Mouse (Mus musculus): Measurements from ENCODE around the gene Dynlrb1. TPM values are rescaled to one million over a fixed set of nuclear protein-coding genes. Genes with fewer than 3 reads are reported as not detected.

The Dynlrb1 gene
- polyA plus RNA-seq, 1 experiment from 2014 or later, result 666 TPM

DNA sequence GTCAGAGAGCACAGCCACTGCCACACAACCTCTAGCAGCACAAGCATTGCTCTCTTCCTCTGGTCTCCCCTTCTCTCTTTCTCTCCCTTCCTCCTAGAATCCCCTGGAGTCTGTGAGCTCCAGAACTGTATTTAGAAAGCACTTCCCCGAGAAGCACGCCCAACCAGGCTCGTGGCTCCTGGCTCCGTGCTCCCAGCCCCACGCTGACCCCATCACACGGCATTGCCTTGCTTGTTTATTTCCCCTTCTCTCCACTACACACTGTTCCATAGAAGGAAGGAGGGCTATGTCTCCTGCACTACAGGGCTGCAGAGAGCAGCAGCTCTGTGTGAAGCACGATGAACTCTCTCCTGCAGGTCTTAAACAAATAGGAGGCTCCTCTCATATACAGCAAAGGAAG, 48.3 kb downstream of the Dynlrb1 start:
- H3K4me2 ChIP-seq, result no peak overlapping the region
- peaks cover 36% of the 10 kb centered on the region for H3K36me3 ChIP-seq
- H3K9me3 ChIP-seq, result no peaks in the 10 kb centered on the region
- H3K27me3 ChIP-seq, result no peaks in the 10 kb centered on the region
- ATAC-seq (ENCODE audit: low FRiP score), result no peak
- H3K9ac ChIP-seq, result no peak overlapping the region
- no peak overlapping the region for H3K27ac ChIP-seq
- no peak overlapping the region for H3K4me3 ChIP-seq
- no peaks in the 10 kb centered on the region for H3K4me1 ChIP-seq (replicated peaks)
- WGBS, result 84% methylated on average over 7 of the region's 7 CpGs

GRCm38 (mm10) chr2:155285744-155286143, 49.4 kb downstream of the Dynlrb1 start:
- H3K4me3 ChIP-seq, result no peak overlapping the region
- peaks cover 47% of the 10 kb centered on the region for H3K36me3 ChIP-seq
- H3K9me3 ChIP-seq, result no peaks in the 10 kb centered on the region
- no peak for ATAC-seq (ENCODE audit: low FRiP score)
- H3K27ac ChIP-seq, result no peak overlapping the region
- no peaks in the 10 kb centered on the region for H3K27me3 ChIP-seq
- H3K4me1 ChIP-seq (replicated peaks), result no peaks in the 10 kb centered on the region
- no peak overlapping the region for H3K9ac ChIP-seq
- WGBS, result 92% methylated on average over 6 of the region's 6 CpGs
- no peak overlapping the region for H3K4me2 ChIP-seq

DNA sequence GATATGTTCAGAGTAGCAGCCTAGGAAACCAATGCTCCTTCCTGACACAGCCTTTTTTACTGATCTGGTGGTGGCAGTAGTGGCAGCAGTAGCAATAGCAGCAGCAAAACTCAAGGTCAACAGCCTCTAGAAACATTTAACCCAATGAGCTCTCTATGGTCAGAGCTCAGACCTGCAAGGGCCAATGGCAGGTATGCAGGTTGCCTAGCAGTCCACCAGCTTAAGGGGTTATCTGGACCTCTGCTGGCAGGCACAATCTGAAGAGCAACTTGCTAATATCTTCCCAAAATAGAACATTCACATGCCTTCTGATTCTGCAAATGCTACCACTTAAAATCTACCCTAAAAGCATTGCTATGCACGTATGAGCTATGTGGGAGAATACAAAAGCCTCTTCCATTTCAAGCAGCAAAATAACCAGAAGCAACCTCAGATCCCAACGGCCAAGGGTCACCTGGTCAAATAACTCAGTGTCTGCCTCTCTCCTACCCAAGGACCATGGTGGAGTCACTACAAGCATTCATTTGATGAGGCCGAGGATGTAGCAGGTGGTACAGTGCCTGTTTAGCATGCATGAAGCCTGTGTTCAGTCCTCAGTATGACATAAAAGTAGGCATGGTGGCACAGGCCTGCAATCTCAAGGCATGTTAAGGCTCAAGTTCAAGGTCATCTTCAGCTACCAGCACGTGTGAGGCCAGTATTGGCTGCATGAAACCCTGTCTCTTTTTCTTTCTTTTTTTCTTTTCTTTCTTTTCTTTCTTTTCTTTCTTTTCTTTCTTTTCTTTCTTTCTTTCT, 51.3 kb downstream of the Dynlrb1 start:
- Histone ChIP-seq H3K27ac (no peak overlapping the region), H3K9me3 (no peaks in the 10 kb centered on the region), H3K4me3 (no peak overlapping the region), H3K4me1 (replicated peaks) (no peaks in the 10 kb centered on the region), H3K4me2 (no peak overlapping the region), H3K36me3 (peaks cover 60% of the 10 kb centered on the region), H3K27me3 (no peaks in the 10 kb centered on the region), H3K9ac (no peak overlapping the region)
- no peak for ATAC-seq (ENCODE audit: low FRiP score)
- WGBS, result 92% methylated on average over 4 of the region's 4 CpGs

DNA sequence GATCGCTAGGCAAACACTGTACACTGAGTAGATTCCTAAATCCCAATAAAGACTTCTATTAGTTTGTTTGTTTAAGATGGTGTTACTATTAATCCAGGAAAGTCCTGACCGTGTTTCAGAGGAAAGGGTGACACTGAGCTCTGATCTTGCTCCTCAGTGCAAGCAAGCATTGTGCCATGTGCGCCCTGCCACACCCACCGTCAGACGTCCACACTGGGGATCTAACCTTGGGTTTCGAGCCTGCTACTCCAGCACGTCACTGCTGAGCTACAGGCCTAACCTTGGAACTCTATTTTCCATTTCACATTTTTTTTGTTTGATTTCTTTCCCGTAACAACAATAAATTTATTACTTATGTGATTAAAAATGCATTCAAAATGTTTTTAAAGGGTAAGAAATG, 53.7 kb downstream of the Dynlrb1 start:
- H3K27ac ChIP-seq, result no peak overlapping the region
- peaks cover 61% of the 10 kb centered on the region for H3K36me3 ChIP-seq
- no peaks in the 10 kb centered on the region for H3K9me3 ChIP-seq
- no peaks in the 10 kb centered on the region for H3K27me3 ChIP-seq
- H3K9ac ChIP-seq, result no peak overlapping the region
- no peak for ATAC-seq (ENCODE audit: low FRiP score)
- no peak overlapping the region for H3K4me2 ChIP-seq
- H3K4me3 ChIP-seq, result no peak overlapping the region
- 95% methylated on average over 8 of the region's 8 CpGs for WGBS
- no peaks in the 10 kb centered on the region for H3K4me1 ChIP-seq (replicated peaks)

GRCm38 (mm10) chr2:155293382-155293781, 57.0 kb downstream of the Dynlrb1 start:
- Histone ChIP-seq H3K9ac (no peak overlapping the region), H3K36me3 (peaks cover 90% of the 10 kb centered on the region), H3K4me3 (no peak overlapping the region), H3K27ac (no peak overlapping the region), H3K4me2 (no peak overlapping the region), H3K27me3 (no peaks in the 10 kb centered on the region), H3K9me3 (no peaks in the 10 kb centered on the region), H3K4me1 (replicated peaks) (no peaks in the 10 kb centered on the region)
- ATAC-seq (ENCODE audit: low FRiP score), result no peak
- WGBS, result 93% methylated on average over 2 of the region's 2 CpGs

- no peak overlapping the region for H3K4me3 ChIP-seq
- H3K4me1 ChIP-seq (replicated peaks), result no peaks in the 10 kb centered on the region
- no peak overlapping the region for H3K27ac ChIP-seq
- no peak overlapping the region for H3K9ac ChIP-seq
- no peak for ATAC-seq (ENCODE audit: low FRiP score)
- WGBS, result 96% methylated on average over 4 of the region's 4 CpGs
- no peaks in the 10 kb centered on the region for H3K27me3 ChIP-seq
- H3K9me3 ChIP-seq, result no peaks in the 10 kb centered on the region
- H3K4me2 ChIP-seq, result no peak overlapping the region
- peaks cover 96% of the 10 kb centered on the region for H3K36me3 ChIP-seq
Measured at GRCm38 (mm10) chr2:155293946-155294345, 57.6 kb downstream of the Dynlrb1 start.

DNA sequence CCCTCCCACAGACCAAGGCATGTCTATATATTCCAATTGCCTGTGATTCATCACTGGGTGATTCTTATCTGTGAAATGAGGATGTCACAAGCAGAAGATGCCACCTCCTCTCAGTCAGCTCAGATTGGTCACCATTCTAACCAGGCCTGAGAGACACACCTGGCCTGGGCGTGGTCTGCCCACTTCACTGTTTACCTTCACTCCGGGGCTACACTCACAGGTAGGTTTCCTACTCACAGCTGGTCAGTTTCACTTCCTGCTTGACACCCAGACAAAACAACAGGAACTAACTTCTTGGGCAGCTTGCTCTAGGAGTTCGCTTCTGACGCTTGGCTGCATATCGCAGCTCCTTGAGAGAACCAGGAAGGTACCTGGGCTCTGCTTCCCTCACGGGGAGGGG, 59.1 kb downstream of the Dynlrb1 start:
- H3K4me3 ChIP-seq, result no peak overlapping the region
- H3K4me1 ChIP-seq (replicated peaks), result no peaks in the 10 kb centered on the region
- no peaks in the 10 kb centered on the region for H3K9me3 ChIP-seq
- no peak overlapping the region for H3K27ac ChIP-seq
- no peak overlapping the region for H3K9ac ChIP-seq
- H3K27me3 ChIP-seq, result no peaks in the 10 kb centered on the region
- no peak for ATAC-seq (ENCODE audit: low FRiP score)
- H3K36me3 ChIP-seq, result peaks cover 97% of the 10 kb centered on the region
- WGBS, result 96% methylated on average over 6 of the region's 6 CpGs
- no peak overlapping the region for H3K4me2 ChIP-seq

DNA sequence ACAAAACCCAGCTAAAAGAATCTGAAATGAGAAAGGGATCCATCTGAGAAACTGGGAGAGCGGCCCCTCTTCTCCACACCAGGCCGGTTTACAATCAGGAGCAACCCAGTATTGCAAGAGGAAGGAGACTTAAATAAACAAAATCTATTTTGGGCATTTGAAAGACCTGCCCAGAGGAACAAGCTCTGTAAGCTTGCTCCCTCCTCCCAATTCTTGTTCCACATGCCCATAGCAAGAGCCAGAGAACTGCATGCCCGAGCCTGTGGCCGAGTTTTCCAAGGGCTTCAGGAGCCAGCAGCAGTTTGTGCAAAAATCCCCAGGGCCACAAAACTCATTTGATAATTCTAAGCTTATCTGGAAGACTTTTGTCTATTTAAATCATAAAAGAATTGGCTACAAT, 63.2 kb downstream of the Dynlrb1 start:
- no peak overlapping the region for H3K9ac ChIP-seq
- no peaks in the 10 kb centered on the region for H3K4me1 ChIP-seq (replicated peaks)
- ATAC-seq (ENCODE audit: low FRiP score), result no peak
- H3K27me3 ChIP-seq, result no peaks in the 10 kb centered on the region
- peaks cover 72% of the 10 kb centered on the region for H3K36me3 ChIP-seq
- 86% methylated on average over 4 of the region's 4 CpGs for WGBS
- H3K27ac ChIP-seq, result no peak overlapping the region
- H3K4me3 ChIP-seq, result no peak overlapping the region
- no peak overlapping the region for H3K4me2 ChIP-seq
- H3K9me3 ChIP-seq, result no peaks in the 10 kb centered on the region

Other genes starting within 250 kb of the Dynlrb1 start
- gene Gm14226, start 218.3 kb upstream of the Dynlrb1 start, polyA plus RNA-seq (2015; fragmentation: Nextera tagmentation; extraction: Ambion mirVana), result 0.16 and 0.44 TPM in 2 replicates
- 36.0 and 37.1 TPM in 2 replicates for gene Ahcy, start 162.0 kb upstream of the Dynlrb1 start, polyA plus RNA-seq (2015; fragmentation: Nextera tagmentation; extraction: Ambion mirVana)
- gene Itch, start 103.0 kb upstream of the Dynlrb1 start, polyA plus RNA-seq (2015; fragmentation: Nextera tagmentation; extraction: Ambion mirVana), result 46.6 and 51.9 TPM in 2 replicates
- 415 and 421 TPM in 2 replicates for gene Map1lc3a, start 39.8 kb downstream of the Dynlrb1 start, polyA plus RNA-seq (2015; fragmentation: Nextera tagmentation; extraction: Ambion mirVana)
- gene Pigu, start 120.9 kb downstream of the Dynlrb1 start, polyA plus RNA-seq (2015; fragmentation: Nextera tagmentation; extraction: Ambion mirVana), result 52.1 and 53.6 TPM in 2 replicates
- gene Trp53inp2, start 144.5 kb downstream of the Dynlrb1 start, polyA plus RNA-seq (2015; fragmentation: Nextera tagmentation; extraction: Ambion mirVana), result 125 and 126 TPM in 2 replicates
- gene Ncoa6, start 237.4 kb downstream of the Dynlrb1 start, polyA plus RNA-seq (2015; fragmentation: Nextera tagmentation; extraction: Ambion mirVana), result 27.9 and 32.1 TPM in 2 replicates

Measured in hindbrain, embryonic 13.5 days (tissue).